Mouse (Mus musculus): ENCODE measurements around the gene Foxn3. TPM values are rescaled to one million over a fixed set of nuclear protein-coding genes. Genes with fewer than 3 reads are reported as not detected.

Foxn3 gene
- polyA plus RNA-seq, 1 experiment from 2014 or later: 15.7 TPM

DNA sequence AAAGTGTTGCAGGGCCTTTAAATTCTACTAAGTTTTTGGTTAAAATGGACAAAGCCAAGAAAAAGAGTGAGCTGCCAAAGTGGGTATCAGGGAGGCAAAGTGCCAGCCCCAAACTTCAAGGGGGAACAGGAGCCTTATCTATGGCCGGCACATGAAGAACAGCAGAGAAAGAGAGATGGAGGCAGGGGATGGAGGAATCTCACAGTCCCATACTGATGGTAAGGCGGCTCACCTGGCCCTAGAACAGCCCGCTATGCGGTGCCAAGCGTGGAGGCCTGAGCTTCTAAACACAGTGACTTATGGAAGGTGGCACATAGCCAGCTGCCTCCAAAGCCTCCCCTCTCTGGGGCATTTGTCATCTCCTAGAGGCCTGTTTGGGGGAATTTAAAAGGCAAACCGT lies 210.8 kb downstream of the Foxn3 start:
- in situ Hi-C loops (cut with MboI; ENCODE audit: low pct_unique_long_range_greater_than_20kb): no loop called here
- ChIA-PET CTCF (interaction anchor here (0.7 to 1.0 kb wide), 2 partner anchors 11 to 16 kb away, joined by 3 read pairs; no protein-coding TSS in a partner anchor), POLR2A (interaction anchor here (0.9 kb wide), 1 partner anchor 44 kb away, joined by 3 read pairs; no protein-coding TSS in a partner anchor)
- no peak for TF ChIP-seq CTCF (IDR thresholded peaks at IDR 0.05)
- no peak for ATAC-seq
- H3K27me3 ChIP-seq: no peaks in the 10 kb centered on the region
- DNase-seq (ENCODE audit: low read depth, low spot score): no peak

DNA sequence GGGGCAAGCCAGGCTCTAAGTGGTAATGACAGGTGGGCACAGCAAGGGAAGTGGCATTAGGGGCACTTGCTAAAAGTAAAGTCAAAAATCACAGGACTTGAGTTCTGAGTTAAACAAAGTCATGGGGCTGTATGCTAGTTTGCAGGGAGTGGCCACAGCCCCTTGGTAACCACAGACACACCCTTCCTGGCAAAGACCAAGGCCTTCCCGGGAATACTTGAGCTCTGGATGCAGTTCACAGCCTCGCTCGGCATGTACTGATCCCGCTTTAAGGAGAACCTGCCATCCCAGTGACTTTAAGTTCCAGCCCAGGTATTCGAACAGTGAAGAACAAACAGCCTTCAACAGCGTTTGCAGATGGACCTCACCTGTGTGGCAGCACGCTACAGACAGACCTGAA lies 211.2 kb downstream of the Foxn3 start:
- no peak for TF ChIP-seq CTCF (IDR thresholded peaks at IDR 0.05)
- DNase-seq (ENCODE audit: low read depth, low spot score) (no peak), ATAC-seq (no peak)
- ChIA-PET POLR2A (interaction anchor here (0.5 kb wide), 1 partner anchor 151 kb away, joined by 4 read pairs; no protein-coding TSS in a partner anchor), CTCF (interaction anchor here (1.0 kb wide), 1 partner anchor 11 kb away, joined by 3 read pairs; no protein-coding TSS in a partner anchor)
- in situ Hi-C loops (cut with MboI; ENCODE audit: low pct_unique_long_range_greater_than_20kb): no loop called here
- no peaks in the 10 kb centered on the region for H3K27me3 ChIP-seq

DNA sequence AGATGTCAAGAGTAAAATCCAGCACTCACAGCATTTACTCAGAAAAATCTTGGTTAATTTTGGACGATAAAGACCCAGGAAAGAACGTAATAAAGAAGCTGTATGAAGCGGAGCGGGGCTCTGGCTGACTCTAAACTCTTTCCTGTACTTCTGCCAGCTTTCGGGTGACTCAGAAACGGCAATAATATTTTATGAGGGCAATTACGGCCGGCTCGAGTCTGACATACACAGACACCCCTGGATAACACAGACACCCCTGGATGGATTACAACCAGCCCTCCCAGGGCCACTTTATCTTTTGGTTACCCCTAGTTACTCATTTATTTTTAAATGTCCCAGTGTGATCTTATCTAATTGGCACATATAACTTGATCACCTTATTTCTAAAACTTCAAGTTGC lies 211.7 kb downstream of the Foxn3 start:
- TF ChIP-seq CTCF (IDR thresholded peaks at IDR 0.05): no peak
- ChIA-PET CTCF (interaction anchor here (1.0 kb wide), 1 partner anchor 10 kb away, joined by 3 read pairs; no protein-coding TSS in a partner anchor), POLR2A (interaction anchor here (0.5 kb wide), 1 partner anchor 151 kb away, joined by 4 read pairs; no protein-coding TSS in a partner anchor)
- in situ Hi-C loops (cut with MboI; ENCODE audit: low pct_unique_long_range_greater_than_20kb): no loop called here
- ATAC-seq (peak; percentile 29), DNase-seq (ENCODE audit: low read depth, low spot score) (peak; percentile 77)
- no peaks in the 10 kb centered on the region for H3K27me3 ChIP-seq

DNA sequence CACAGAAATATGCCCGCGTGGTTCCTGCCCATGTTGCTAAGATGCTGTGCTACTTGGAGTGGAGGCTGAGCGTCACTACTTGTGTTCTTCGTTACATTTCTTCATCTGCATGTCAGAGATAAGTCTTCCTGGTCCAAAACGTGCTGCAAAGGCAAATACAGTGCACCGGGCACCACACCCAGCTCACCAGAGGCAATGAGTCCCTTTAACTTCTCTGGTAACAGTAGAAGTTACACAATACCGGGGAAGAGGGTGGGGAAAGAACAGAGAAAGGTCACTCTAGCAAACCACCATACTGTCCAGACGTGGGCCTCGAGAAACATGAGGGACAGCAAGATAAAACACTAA lies 213.8 kb downstream of the Foxn3 start:
- DNase-seq (ENCODE audit: low read depth, low spot score): no peak
- ATAC-seq: no peak
- no peak for TF ChIP-seq CTCF (IDR thresholded peaks at IDR 0.05)
- no peaks in the 10 kb centered on the region for H3K27me3 ChIP-seq
- CTCF ChIA-PET: no interaction called here
- in situ Hi-C loops (cut with MboI; ENCODE audit: low pct_unique_long_range_greater_than_20kb): no loop called here
- POLR2A ChIA-PET: no interaction called here

DNA sequence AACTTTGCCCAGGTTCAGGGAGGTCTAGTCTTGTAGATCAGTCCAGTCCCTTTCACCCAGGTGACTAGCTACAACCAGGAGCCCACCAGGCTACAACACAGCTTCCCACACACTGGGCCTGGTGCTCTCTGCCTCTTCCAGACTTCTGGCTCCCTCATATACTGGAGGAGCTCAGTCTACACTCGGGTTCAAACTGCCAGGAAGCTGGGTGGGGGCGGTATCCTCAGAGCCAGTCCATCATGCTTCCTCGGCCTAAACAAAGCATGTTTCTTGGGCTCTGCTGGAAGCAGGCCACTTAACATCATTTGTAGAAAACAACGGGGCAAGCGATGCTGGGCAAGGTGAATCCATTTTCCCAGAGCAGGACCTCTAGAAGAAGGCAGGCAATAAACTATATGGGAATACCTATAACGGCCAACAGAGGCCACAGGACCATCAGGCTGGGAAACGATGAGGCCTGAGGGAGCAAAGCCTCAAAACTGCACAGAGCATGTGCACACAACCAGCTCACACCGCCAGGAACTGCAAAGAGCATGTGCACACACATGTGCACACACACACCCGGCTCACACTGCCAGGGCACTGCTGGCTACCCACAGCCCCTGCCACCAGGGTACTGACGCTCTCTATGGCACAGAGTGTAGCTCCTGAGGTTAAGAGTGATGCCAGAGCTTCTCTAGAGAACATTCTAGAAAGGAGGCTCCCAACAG lies 214.3 kb downstream of the Foxn3 start:
- no peak for TF ChIP-seq CTCF (IDR thresholded peaks at IDR 0.05)
- H3K27me3 ChIP-seq: no peaks in the 10 kb centered on the region
- POLR2A ChIA-PET: no interaction called here
- in situ Hi-C loops (cut with MboI; ENCODE audit: low pct_unique_long_range_greater_than_20kb): no loop called here
- DNase-seq (ENCODE audit: low read depth, low spot score) (no peak), ATAC-seq (no peak)
- CTCF ChIA-PET: interaction anchor here (1.5 kb wide), 1 partner anchor 9 kb away, joined by 4 read pairs; no protein-coding TSS in a partner anchor

DNA sequence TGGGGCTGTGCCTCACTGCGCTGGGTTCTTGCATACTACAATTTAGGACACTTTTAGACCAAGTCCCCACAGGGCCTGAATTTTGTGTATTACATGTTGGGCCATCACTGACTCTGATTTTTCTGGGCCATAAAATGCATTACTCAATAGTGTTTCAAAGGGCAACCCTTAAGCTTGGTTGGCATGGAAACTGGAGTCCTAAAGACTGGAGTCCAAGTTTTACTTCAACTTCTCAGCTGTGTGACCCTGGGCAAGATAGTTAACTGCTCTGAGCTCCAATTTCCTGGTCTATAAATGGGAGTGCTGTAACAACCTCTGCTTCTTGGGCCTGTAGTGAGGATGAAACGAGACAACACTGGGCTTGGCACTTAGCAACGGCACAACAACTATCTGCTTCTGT lies 215.9 kb downstream of the Foxn3 start:
- no peaks in the 10 kb centered on the region for H3K27me3 ChIP-seq
- ChIA-PET CTCF (interaction anchor here (1.0 kb wide), 1 partner anchor 9 kb away, joined by 5 read pairs; no protein-coding TSS in a partner anchor), POLR2A (interaction anchor here (0.6 kb wide), 1 partner anchor 181 kb away, joined by 3 read pairs; no protein-coding TSS in a partner anchor)
- no peak for TF ChIP-seq CTCF (IDR thresholded peaks at IDR 0.05)
- in situ Hi-C loops (cut with MboI; ENCODE audit: low pct_unique_long_range_greater_than_20kb): no loop called here
- DNase-seq (ENCODE audit: low read depth, low spot score): no peak
- ATAC-seq: no peak

DNA sequence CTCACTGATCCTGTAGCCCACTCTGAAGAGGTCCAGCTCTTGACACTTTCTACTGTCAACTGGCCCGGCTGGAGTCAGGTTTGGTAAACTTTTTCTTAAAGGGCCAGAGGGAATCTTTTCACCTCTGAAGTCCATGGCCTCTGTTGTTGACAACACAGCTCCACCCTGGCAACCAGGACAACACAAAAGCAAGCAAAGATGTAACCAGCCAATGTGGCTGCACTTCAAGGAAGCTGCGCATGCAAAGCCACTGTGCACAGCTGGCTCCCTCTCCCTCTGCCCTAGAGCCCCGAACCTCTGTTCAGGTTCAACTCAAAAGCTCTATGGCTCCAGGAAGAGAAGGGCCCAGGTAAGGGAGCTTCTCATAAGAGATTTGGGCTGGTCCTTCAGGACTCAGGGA lies 216.4 kb downstream of the Foxn3 start:
- DNase-seq (ENCODE audit: low read depth, low spot score) (no peak), ATAC-seq (peak; percentile 42)
- H3K27me3 ChIP-seq: no peaks in the 10 kb centered on the region
- no peak for TF ChIP-seq CTCF (IDR thresholded peaks at IDR 0.05)
- in situ Hi-C loops (cut with MboI; ENCODE audit: low pct_unique_long_range_greater_than_20kb): no loop called here
- CTCF ChIA-PET: interaction anchor here (1.0 kb wide), 1 partner anchor 9 kb away, joined by 5 read pairs; no protein-coding TSS in a partner anchor
- POLR2A ChIA-PET: interaction anchor here (0.6 to 0.8 kb wide), 2 partner anchors 9 to 156 kb away, joined by 3 read pairs; no protein-coding TSS in a partner anchor

DNA sequence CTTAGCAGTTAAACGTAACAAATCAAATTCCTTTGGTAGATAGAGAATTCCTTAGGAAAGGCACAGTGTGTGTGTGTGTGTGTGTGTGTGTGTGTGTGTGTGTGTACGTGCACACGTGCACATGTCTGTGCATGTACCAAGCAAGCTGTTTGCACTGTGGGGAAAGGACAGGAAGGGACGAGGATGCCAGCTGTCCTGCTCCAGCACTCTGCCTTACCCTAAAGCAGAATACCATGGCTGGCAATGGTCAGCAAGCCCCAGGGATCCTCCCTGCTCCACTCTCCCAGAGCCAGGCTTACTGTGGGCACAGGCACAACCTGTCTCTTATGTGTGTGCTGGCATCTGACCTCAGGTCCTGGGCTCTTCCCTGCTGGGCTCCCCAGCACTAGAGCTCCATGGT lies 218.1 kb downstream of the Foxn3 start:
- DNase-seq (ENCODE audit: low read depth, low spot score): no peak
- CTCF ChIA-PET: no interaction called here
- POLR2A ChIA-PET: no interaction called here
- H3K27me3 ChIP-seq: no peaks in the 10 kb centered on the region
- no peak for ATAC-seq
- no peak for TF ChIP-seq CTCF (IDR thresholded peaks at IDR 0.05)
- in situ Hi-C loops (cut with MboI; ENCODE audit: low pct_unique_long_range_greater_than_20kb): no loop called here

DNA sequence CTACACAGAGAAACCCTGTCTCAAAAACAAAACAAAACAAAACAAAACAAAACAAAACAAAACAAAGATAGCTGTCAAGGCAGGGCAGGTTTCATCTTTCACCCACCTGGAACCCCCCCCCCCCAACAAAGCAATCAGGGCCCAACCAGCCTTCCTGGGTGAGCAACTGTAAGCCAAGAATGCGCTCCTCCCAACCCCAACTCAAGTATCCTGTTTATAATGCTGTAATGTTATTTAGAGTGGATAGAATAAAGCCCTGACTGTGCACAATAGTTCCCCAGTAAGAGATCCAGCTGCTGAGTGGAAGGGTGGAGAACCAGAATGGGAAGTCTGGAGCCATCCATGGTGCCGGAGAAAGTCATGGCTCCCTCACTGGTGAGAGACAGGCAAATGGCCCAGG lies 220.0 kb downstream of the Foxn3 start:
- ATAC-seq (no peak), DNase-seq (ENCODE audit: low read depth, low spot score) (no peak)
- ChIA-PET CTCF (no interaction called here), POLR2A (no interaction called here)
- TF ChIP-seq CTCF (IDR thresholded peaks at IDR 0.05): no peak
- in situ Hi-C loops (cut with MboI; ENCODE audit: low pct_unique_long_range_greater_than_20kb): no loop called here
- no peaks in the 10 kb centered on the region for H3K27me3 ChIP-seq

DNA sequence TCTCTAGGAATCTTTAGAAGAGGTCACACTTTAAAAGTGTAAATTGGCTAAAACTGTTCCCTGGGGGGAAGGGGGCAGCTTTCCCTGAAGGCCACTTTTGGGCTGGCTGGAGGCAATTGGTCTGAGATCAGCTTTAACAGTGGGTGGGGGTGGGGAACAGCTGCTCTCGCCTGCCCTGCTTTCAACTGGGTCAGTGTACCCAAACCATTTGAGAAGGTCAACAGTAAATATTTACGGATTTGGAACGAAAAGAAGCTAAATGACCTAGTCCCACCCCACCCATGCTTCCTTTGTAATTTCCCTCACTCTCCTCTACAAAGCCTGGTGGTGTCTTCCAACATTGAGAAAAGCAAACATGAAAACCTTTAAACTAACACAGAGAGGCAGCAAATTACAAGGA lies 221.2 kb downstream of the Foxn3 start:
- no peak for DNase-seq (ENCODE audit: low read depth, low spot score)
- POLR2A ChIA-PET: interaction anchor here (0.6 kb wide), 1 partner anchor 551 kb away, joined by 3 read pairs; no protein-coding TSS in a partner anchor
- ATAC-seq: no peak
- no peaks in the 10 kb centered on the region for H3K27me3 ChIP-seq
- in situ Hi-C loops (cut with MboI; ENCODE audit: low pct_unique_long_range_greater_than_20kb): no loop called here
- TF ChIP-seq CTCF (IDR thresholded peaks at IDR 0.05): no peak
- CTCF ChIA-PET: interaction anchor here (1.2 kb wide), 1 partner anchor 10 kb away, joined by 3 read pairs; no protein-coding TSS in a partner anchor

DNA sequence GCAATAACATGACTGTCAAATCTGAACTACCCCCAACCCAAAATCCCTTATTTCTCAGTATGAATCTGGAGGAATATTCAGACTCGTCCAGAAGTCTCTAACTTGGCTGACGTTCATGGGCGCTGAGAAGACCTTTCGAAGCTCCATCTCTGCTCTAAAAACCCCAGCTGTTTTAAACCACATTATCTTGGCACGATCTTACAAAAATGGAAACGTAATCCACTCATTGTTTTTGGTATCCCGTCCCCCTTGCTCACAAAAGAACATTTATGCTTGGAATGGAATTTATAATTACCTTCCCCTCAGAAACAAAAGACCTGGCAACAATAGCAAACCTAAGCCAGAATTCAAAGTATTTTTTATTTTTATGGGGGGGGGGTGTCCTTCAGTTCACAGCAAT lies 221.6 kb downstream of the Foxn3 start:
- in situ Hi-C loops (cut with MboI; ENCODE audit: low pct_unique_long_range_greater_than_20kb): no loop called here
- no peak for TF ChIP-seq CTCF (IDR thresholded peaks at IDR 0.05)
- H3K27me3 ChIP-seq: no peaks in the 10 kb centered on the region
- ATAC-seq (no peak), DNase-seq (ENCODE audit: low read depth, low spot score) (no peak)
- POLR2A ChIA-PET: interaction anchor here (0.6 kb wide), 1 partner anchor 552 kb away, joined by 3 read pairs; no protein-coding TSS in a partner anchor
- CTCF ChIA-PET: interaction anchor here (1.0 to 1.2 kb wide), 2 partner anchors 10 to 38 kb away, joined by 3 read pairs; no protein-coding TSS in a partner anchor
